Mouse (Mus musculus) liver, embryonic 16.5 days (tissue): ENCODE results near the gene Adcy5. TPM values are rescaled to one million over a fixed set of nuclear protein-coding genes. Genes with fewer than 3 reads are reported as not detected.

Experiments
- ATAC-seq: fragments of 200-750 bp; cut with Nextera tagmentation; 2 replicates; pipeline ENCODE4 v1.8.0; 2017; ENCODE audit warnings: low read depth, mild to moderate bottlenecking, moderate number of reproducible peaks, moderate library complexity
- H3K27ac ChIP-seq: fragments of 300-500 bp; sonication (generic); 2 replicates; pipeline ENCODE4 v1.5.1; 2014; ENCODE audit warnings: mild to moderate bottlenecking, low read length
- H3K27me3 ChIP-seq: fragments of 300-500 bp; sonication (generic); 2 replicates; pipeline ENCODE4 v1.6.1; 2014; ENCODE audit warnings: low read depth, low read length, mixed read lengths; ENCODE audit not compliant: control insufficient read depth, insufficient read depth
- H3K36me3 ChIP-seq: fragments of 300-500 bp; sonication (generic); 2 replicates; pipeline ENCODE4 v1.6.1; 2014; ENCODE audit warnings: mild to moderate bottlenecking; ENCODE audit not compliant: control insufficient read depth, insufficient read depth
- H3K4me1 ChIP-seq: fragments of 300-500 bp; sonication (generic); 2 replicates; pipeline ENCODE4 v1.6.1; 2014; ENCODE audit warnings: low read depth, low read length, mixed read lengths; ENCODE audit not compliant: control insufficient read depth
- H3K4me2 ChIP-seq: fragments of 300-500 bp; sonication (generic); 2 replicates; pipeline ENCODE4 v1.6.1; 2014; ENCODE audit warnings: low read depth, low read length, mixed read lengths
- H3K4me3 ChIP-seq: fragments of 300-500 bp; sonication (generic); 2 replicates; pipeline ENCODE4 v1.5.1; 2014; ENCODE audit warnings: low read depth, mild to moderate bottlenecking, low read length
- H3K9ac ChIP-seq: fragments of 300-500 bp; sonication (generic); 2 replicates; pipeline ENCODE4 v1.6.1; 2014; ENCODE audit warnings: low read depth, low read length
- H3K9me3 ChIP-seq: fragments of 300-500 bp; sonication (generic); replicated peaks from 2 replicates; pipeline ENCODE4 v1.6.1; 2016; ENCODE audit warnings: low read length; ENCODE audit not compliant: control insufficient read depth
- WGBS: fragments of 180-500 bp; shearing (Covaris S2); extraction: QIAGEN DNeasy Blood & Tissue Kit; methylation state at CpG from one replicate; pipeline ENCODE4 v1.1.7; 2014; ENCODE audit not compliant: insufficient replicate concordance; 5-methylcytosine and 5-hydroxymethylcytosine counted together
- polyA plus RNA-seq: library from polyadenylated mRNA; unstranded; fragments of >200 nt; fragmentation: Nextera tagmentation; extraction: Ambion mirVana; gene quantifications from 2 replicates; pipeline ENCODE4 v1.2.1, GENCODE M21; 2015

Gene Adcy5
- polyA plus RNA-seq, 1 experiment from 2014 or later, result 0.22 TPM

- ATAC-seq, result no peak
- H3K27me3 ChIP-seq, result no peaks in the 10 kb centered on the region
- H3K4me1 ChIP-seq, result no peaks in the 10 kb centered on the region
- no peak overlapping the region for H3K9ac ChIP-seq
- H3K36me3 ChIP-seq, result no peaks in the 10 kb centered on the region
- no peak overlapping the region for H3K4me3 ChIP-seq
- no peak overlapping the region for H3K27ac ChIP-seq
- H3K4me2 ChIP-seq, result no peak overlapping the region
- H3K9me3 ChIP-seq, result no peaks in the 10 kb centered on the region
- 48% methylated on average over 5 of the region's 5 CpGs for WGBS
Measured at GRCm38 (mm10) chr16:35317460-35317859, 162.8 kb downstream of the Adcy5 start.

GRCm38 (mm10) chr16:35318397-35318796 lies 163.7 kb downstream of the Adcy5 start:
- WGBS, result 29% methylated on average over 6 of the region's 6 CpGs

GRCm38 (mm10) chr16:35319335-35319734 lies 164.7 kb downstream of the Adcy5 start:
- Histone ChIP-seq H3K4me2 (no peak overlapping the region), H3K4me3 (no peak overlapping the region), H3K9ac (no peak overlapping the region), H3K9me3 (no peaks in the 10 kb centered on the region), H3K27me3 (no peaks in the 10 kb centered on the region), H3K36me3 (no peaks in the 10 kb centered on the region), H3K4me1 (no peaks in the 10 kb centered on the region), H3K27ac (no peak overlapping the region)
- WGBS, result 40% methylated on average over 4 of the region's 4 CpGs
- no peak for ATAC-seq

More at GRCm38 (mm10) chr16:35318397-35318796, 163.7 kb downstream of the Adcy5 start:
- ATAC-seq, result no peak
- no peak overlapping the region for H3K4me2 ChIP-seq
- no peaks in the 10 kb centered on the region for H3K36me3 ChIP-seq
- no peak overlapping the region for H3K27ac ChIP-seq
- no peak overlapping the region for H3K9ac ChIP-seq
- H3K4me1 ChIP-seq, result no peaks in the 10 kb centered on the region
- H3K27me3 ChIP-seq, result no peaks in the 10 kb centered on the region
- H3K9me3 ChIP-seq, result no peaks in the 10 kb centered on the region
- no peak overlapping the region for H3K4me3 ChIP-seq

GRCm38 (mm10) chr16:35319773-35320172 lies 165.1 kb downstream of the Adcy5 start:
- no peak overlapping the region for H3K4me2 ChIP-seq
- no peak overlapping the region for H3K9ac ChIP-seq
- no peaks in the 10 kb centered on the region for H3K4me1 ChIP-seq
- no peaks in the 10 kb centered on the region for H3K9me3 ChIP-seq
- ATAC-seq, result no peak
- H3K27me3 ChIP-seq, result no peaks in the 10 kb centered on the region
- H3K36me3 ChIP-seq, result no peaks in the 10 kb centered on the region
- H3K4me3 ChIP-seq, result no peak overlapping the region
- no peak overlapping the region for H3K27ac ChIP-seq
- 62% methylated on average over 2 of the region's 2 CpGs for WGBS

GRCm38 (mm10) chr16:35330451-35330850 lies 175.8 kb downstream of the Adcy5 start:
- Histone ChIP-seq H3K9me3 (no peaks in the 10 kb centered on the region), H3K27ac (no peak overlapping the region), H3K27me3 (no peaks in the 10 kb centered on the region), H3K36me3 (no peaks in the 10 kb centered on the region), H3K9ac (no peak overlapping the region), H3K4me1 (no peaks in the 10 kb centered on the region), H3K4me3 (no peak overlapping the region), H3K4me2 (no peak overlapping the region)
- WGBS, result 77% methylated on average over 1 of the region's 1 CpGs
- ATAC-seq, result no peak

Other genes starting within 250 kb of the Adcy5 start
- 103 and 109 TPM in 2 replicates for gene Hacd2, start 132.4 kb upstream of the Adcy5 start, polyA plus RNA-seq
- 8.8 and 9.4 TPM in 2 replicates for gene Sec22a, start 209.0 kb downstream of the Adcy5 start, polyA plus RNA-seq